Comparison of ENCODE assay signal across 28 mouse cellular contexts in genomic region chr6:49141125-49141524, GRCm38 (mm10).
A peak's percentile ranks its signal among the peaks of the same experiment; 100 is the strongest.
DNase-seq lines count a peak whose midpoint lies in the region; ATAC-seq and TF ChIP-seq lines count a peak whose summit lies in the region.
"Had no signal": no experiment of that assay in that cellular context is flagged by ENCODE, and none has a peak within 500 bp of the region (broad histone marks: within the 10 kb centered on the region; RNA-seq: fewer than 3 reads in every experiment).

No protein-coding gene starts in this region.

- no peak overlapping the region for H3K27ac ChIP-seq in midbrain, embryonic 11.5 days (ENCODE audit: low read depth, low read length)
- no peak overlapping the region for H3K27ac ChIP-seq in midbrain, postnatal 0 days (ENCODE audit: low read depth, low read length)
- no peak overlapping the region for H3K27ac ChIP-seq in limb, embryonic 14.5 days (replicated peaks; ENCODE audit: low read depth, low read length)
- H3K27ac ChIP-seq in hindbrain, embryonic 14.5 days: no peak overlapping the region
- H3K27ac ChIP-seq: embryonic facial prominence, embryonic 13.5 days; forebrain, embryonic 10.5 days; hindbrain, embryonic 10.5 days; hindbrain, embryonic 13.5 days; hindbrain, postnatal 0 days had no signal

- H3K4me3 ChIP-seq in midbrain, embryonic 11.5 days (ENCODE audit: low read depth, low read length): no peak overlapping the region
- no peak overlapping the region for H3K4me3 ChIP-seq in midbrain, postnatal 0 days (ENCODE audit: low read depth, low read length)
- H3K4me3 ChIP-seq in limb, embryonic 14.5 days (replicated peaks; ENCODE audit: low read length): no peak overlapping the region
- H3K4me3 ChIP-seq in hindbrain, embryonic 14.5 days (replicated peaks; ENCODE audit: low read length): no peak overlapping the region
- H3K4me3 ChIP-seq: embryonic facial prominence, embryonic 13.5 days; forebrain, embryonic 10.5 days; hindbrain, embryonic 10.5 days; hindbrain, embryonic 13.5 days had no signal

- no peaks in the 10 kb centered on the region for H3K9me3 ChIP-seq in midbrain, embryonic 11.5 days (ENCODE audit: control insufficient read depth, low read length)
- H3K9me3 ChIP-seq in midbrain, postnatal 0 days (ENCODE audit: low read length): no peaks in the 10 kb centered on the region
- no peaks in the 10 kb centered on the region for H3K9me3 ChIP-seq in limb, embryonic 14.5 days (ENCODE audit: control insufficient read depth, low read length)
- H3K9me3 ChIP-seq in hindbrain, embryonic 14.5 days (ENCODE audit: control insufficient read depth, low read length): no peaks in the 10 kb centered on the region
- H3K9me3 ChIP-seq: embryonic facial prominence, embryonic 13.5 days; forebrain, embryonic 10.5 days; G1E; hindbrain, embryonic 10.5 days; hindbrain, embryonic 13.5 days had no signal

- no peaks in the 10 kb centered on the region for H3K27me3 ChIP-seq in midbrain, embryonic 11.5 days (ENCODE audit: control insufficient read depth, insufficient read depth, low read length)
- no peaks in the 10 kb centered on the region for H3K27me3 ChIP-seq in midbrain, postnatal 0 days (ENCODE audit: insufficient read depth, low read length)
- no peaks in the 10 kb centered on the region for H3K27me3 ChIP-seq in limb, embryonic 14.5 days (ENCODE audit: control insufficient read depth, insufficient read depth, low read length)
- no peaks in the 10 kb centered on the region for H3K27me3 ChIP-seq in hindbrain, embryonic 14.5 days (ENCODE audit: control insufficient read depth, insufficient read depth, low read length)
- H3K27me3 ChIP-seq: embryonic facial prominence, embryonic 13.5 days; hindbrain, embryonic 13.5 days; Patski had no signal

- ATAC-seq in midbrain, embryonic 11.5 days (ENCODE audit: low FRiP score): 0 out of 2 replicates have a peak, but pooled peaks have one; percentile 22
- no peak for ATAC-seq in midbrain, postnatal 0 days (ENCODE audit: low FRiP score)
- ATAC-seq in limb, embryonic 14.5 days (ENCODE audit: low FRiP score, low read depth): peak; percentile 63
- no peak for ATAC-seq in hindbrain, embryonic 14.5 days (ENCODE audit: low FRiP score)
- ATAC-seq: CD4-positive, CD25-positive, alpha-beta regulatory T cell, adult 4 months; forebrain, embryonic 14.5 days; hindbrain, postnatal 0 days; inflammation-experienced regulatory T-cells, adult 6 months; Patski had no signal

- H3K4me2 ChIP-seq in midbrain, embryonic 11.5 days: no peak overlapping the region
- H3K4me2 ChIP-seq in midbrain, postnatal 0 days (ENCODE audit: low read depth, low read length, poor library complexity, severe bottlenecking): no peak overlapping the region
- no peak overlapping the region for H3K4me2 ChIP-seq in limb, embryonic 14.5 days (replicated peaks; ENCODE audit: low read depth, low read length, severe bottlenecking)
- no peak overlapping the region for H3K4me2 ChIP-seq in hindbrain, embryonic 14.5 days (replicated peaks)
- H3K4me2 ChIP-seq: embryonic facial prominence, embryonic 13.5 days; heart, embryonic 11.5 days; hindbrain, embryonic 13.5 days had no signal

- no peaks in the 10 kb centered on the region for H3K36me3 ChIP-seq in midbrain, embryonic 11.5 days (ENCODE audit: control insufficient read depth, insufficient read depth, low read length)
- 0 out of 2 replicates have a peak, but pooled peaks cover 2% of the 10 kb centered on the region for H3K36me3 ChIP-seq in midbrain, postnatal 0 days (ENCODE audit: insufficient read depth, low read length)
- H3K36me3 ChIP-seq in limb, embryonic 14.5 days (ENCODE audit: control insufficient read depth, insufficient read depth, low read length): no peaks in the 10 kb centered on the region
- no peaks in the 10 kb centered on the region for H3K36me3 ChIP-seq in hindbrain, embryonic 14.5 days (replicated peaks; ENCODE audit: control insufficient read depth, insufficient read depth)
- H3K36me3 ChIP-seq: hindbrain, embryonic 13.5 days had no signal

- TF ChIP-seq POLR2A in limb, embryonic 14.5 days (IDR thresholded peaks at IDR 0.05; ENCODE audit: borderline replicate concordance, extremely low read depth, insufficient read depth, insufficient read length): no peak

- 0 out of 2 replicates have a peak, but pooled peaks cover 2% of the 10 kb centered on the region for H3K4me1 ChIP-seq in midbrain, embryonic 11.5 days (ENCODE audit: control insufficient read depth, insufficient read depth, low read length)
- no peaks in the 10 kb centered on the region for H3K4me1 ChIP-seq in midbrain, postnatal 0 days (ENCODE audit: insufficient read depth, low read length)
- H3K4me1 ChIP-seq in limb, embryonic 14.5 days (ENCODE audit: control insufficient read depth, insufficient read depth, low read length): 0 out of 2 replicates have a peak, but pooled peaks cover 5% of the 10 kb centered on the region
- H3K4me1 ChIP-seq in hindbrain, embryonic 14.5 days (replicated peaks; ENCODE audit: control insufficient read depth, insufficient read depth, low read length): no peaks in the 10 kb centered on the region

- WGBS in midbrain, embryonic 11.5 days: 80% methylated on average over 5 of the region's 5 CpGs
- WGBS in midbrain, postnatal 0 days: 79% methylated on average over 5 of the region's 5 CpGs
- WGBS in limb, embryonic 14.5 days: 80% methylated on average over 5 of the region's 5 CpGs
- 73% methylated on average over 5 of the region's 5 CpGs for WGBS in hindbrain, embryonic 14.5 days

- H3K9ac ChIP-seq in midbrain, embryonic 11.5 days (ENCODE audit: low read length): no peak overlapping the region
- H3K9ac ChIP-seq in midbrain, postnatal 0 days (replicated peaks; ENCODE audit: low read length, poor library complexity, severe bottlenecking): no peak overlapping the region
- H3K9ac ChIP-seq in limb, embryonic 14.5 days (ENCODE audit: low read depth, low read length, severe bottlenecking): no peak overlapping the region
- no peak overlapping the region for H3K9ac ChIP-seq in hindbrain, embryonic 14.5 days
- H3K9ac ChIP-seq: embryonic facial prominence, embryonic 13.5 days; hindbrain, embryonic 13.5 days had no signal

- peak; percentile 75 for DNase-seq in heart, adult 11 months
- no peak for DNase-seq in heart, postnatal 14 days
- no peak for DNase-seq in midbrain, embryonic 11.5 days (ENCODE audit: low spot score, missing footprints)
- DNase-seq in midbrain, postnatal 0 days (ENCODE audit: low spot score): no peak
- peak; percentile 27 for DNase-seq in ES-CJ7 (ENCODE audit: low read depth, low spot score)
- no peak for DNase-seq in limb, embryonic 14.5 days (ENCODE audit: low spot score)
- no peak for DNase-seq in spleen, postnatal 10 days (ENCODE audit: low spot score in 2 of 2)
- no peak for DNase-seq in hindbrain, embryonic 14.5 days (ENCODE audit: low spot score)
- DNase-seq: adrenal gland, adult 2 months; adrenal gland, postnatal 14 days; cerebellum, adult 11 months; cerebellum, adult 2 months; cerebellum, adult 9-11 months; cerebellum, postnatal 25 days; gastrocnemius, postnatal 10 days; gastrocnemius, postnatal 36 days; heart, postnatal 36 days had no signal

- intact Hi-C loops in heart, postnatal 14 days (cut with DNase I): loop anchor here (5.0 kb wide), 1 partner anchor 84 kb away; no protein-coding TSS in a partner anchor

- no peak for TF ChIP-seq CTCF in midbrain, postnatal 0 days (IDR thresholded peaks at IDR 0.05)

Comparison
In these comparisons a context has a peak if more than half of its experiments do, and no peak if none do; other contexts are left out.
1. DNase-seq: peak in heart, adult 11 months (single experiment) and ES-CJ7 (single experiment); none in heart, postnatal 14 days (0 of 2), midbrain, embryonic 11.5 days (single experiment), midbrain, postnatal 0 days (single experiment), limb, embryonic 14.5 days (single experiment), spleen, postnatal 10 days (0 of 2) and hindbrain, embryonic 14.5 days (single experiment).
2. ATAC-seq: peak in midbrain, embryonic 11.5 days (single experiment) and limb, embryonic 14.5 days (single experiment); none in midbrain, postnatal 0 days (single experiment) and hindbrain, embryonic 14.5 days (single experiment).